Mouse (Mus musculus): ENCODE measurements around the gene Alox5ap.

Alox5ap gene

GRCm38 (mm10) chr5:149316926-149317325 lies 52.4 kb downstream of the Alox5ap start:
- no peak for DNase-seq

GRCm38 (mm10) chr5:149319874-149320323 lies 55.3 kb downstream of the Alox5ap start:
- peak; percentile 15 for DNase-seq

GRCm38 (mm10) chr5:149320534-149321482 lies 56.2 kb downstream of the Alox5ap start:
- peak; percentile 95 for DNase-seq

GRCm38 (mm10) chr5:149321909-149322841 lies 57.6 kb downstream of the Alox5ap start:
- no peak for DNase-seq

- DNase-seq, result no peak
Measured at GRCm38 (mm10) chr5:149322938-149323553, 58.5 kb downstream of the Alox5ap start.

GRCm38 (mm10) chr5:149324739-149325138 lies 60.2 kb downstream of the Alox5ap start:
- peak; percentile 67 for DNase-seq

GRCm38 (mm10) chr5:149329098-149329887 lies 64.7 kb downstream of the Alox5ap start:
- no peak for DNase-seq

GRCm38 (mm10) chr5:149330601-149331000 lies 66.0 kb downstream of the Alox5ap start:
- DNase-seq, result no peak

GRCm38 (mm10) chr5:149331407-149332143 lies 67.0 kb downstream of the Alox5ap start:
- DNase-seq, result no peak

GRCm38 (mm10) chr5:149332787-149333186 lies 68.2 kb downstream of the Alox5ap start:
- no peak for DNase-seq

GRCm38 (mm10) chr5:149333941-149334698 lies 69.6 kb downstream of the Alox5ap start:
- DNase-seq, result peak; percentile 52

GRCm38 (mm10) chr5:149335009-149335408 lies 70.4 kb downstream of the Alox5ap start:
- peak; percentile 36 for DNase-seq

- DNase-seq, result peak; percentile 90
Measured at GRCm38 (mm10) chr5:149335563-149336238, 71.1 kb downstream of the Alox5ap start.

- DNase-seq, result no peak
Measured at GRCm38 (mm10) chr5:149337148-149337547, 72.6 kb downstream of the Alox5ap start.

All from thymus, postnatal 4 days (tissue).